Mouse (Mus musculus) adrenal gland, postnatal 4 days (tissue): ENCODE measurements around the gene Ano10. TPM values are rescaled to one million over a fixed set of nuclear protein-coding genes. Genes with fewer than 3 reads are reported as not detected.
"Not testable (repeated sequence)": the region's sequence is repeated elsewhere in the genome, so short reads cannot be mapped to it uniquely, and the experiment has no call there.

Source experiments
- DNase-seq, 2 experiments: peaks; one replicate each; pipeline ENCODE4 v3.0.0; 2021 to 2022; ENCODE audit warnings: low spot score in 2 of 2, mixed read lengths in 2 of 2
- long read RNA-seq, 2 experiments: library from polyadenylated mRNA; stranded (forward); transcript quantifications; one replicate each; pipeline ENCODE4 v2.0.0; 2021
- total RNA-seq, 2 experiments: library from RNA; stranded (reverse); gene quantifications; 2 replicates each; pipeline ENCODE4 v1.2.3; 2021

Gene Ano10
- 10 to 100 TPM; 60.3 to 65.8 TPM for total RNA-seq
- long read RNA-seq, experiment 1, transcript Ano10-201 (13 exons, 2,653 nt), result major isoform, 36 of 48 reads
- long read RNA-seq, experiment 1, partial matches to known transcripts, result 6 of 48 reads
- long read RNA-seq, experiment 1, other reads (novel, unspliced or antisense), result 6 of 48 reads
- long read RNA-seq, experiment 2, transcript Ano10-201 (13 exons, 2,653 nt), result major isoform, 45 of 60 reads
- long read RNA-seq, experiment 2, partial matches to known transcripts, result 9 of 60 reads
- long read RNA-seq, experiment 2, other reads (novel, unspliced or antisense), result 6 of 60 reads

DNA sequence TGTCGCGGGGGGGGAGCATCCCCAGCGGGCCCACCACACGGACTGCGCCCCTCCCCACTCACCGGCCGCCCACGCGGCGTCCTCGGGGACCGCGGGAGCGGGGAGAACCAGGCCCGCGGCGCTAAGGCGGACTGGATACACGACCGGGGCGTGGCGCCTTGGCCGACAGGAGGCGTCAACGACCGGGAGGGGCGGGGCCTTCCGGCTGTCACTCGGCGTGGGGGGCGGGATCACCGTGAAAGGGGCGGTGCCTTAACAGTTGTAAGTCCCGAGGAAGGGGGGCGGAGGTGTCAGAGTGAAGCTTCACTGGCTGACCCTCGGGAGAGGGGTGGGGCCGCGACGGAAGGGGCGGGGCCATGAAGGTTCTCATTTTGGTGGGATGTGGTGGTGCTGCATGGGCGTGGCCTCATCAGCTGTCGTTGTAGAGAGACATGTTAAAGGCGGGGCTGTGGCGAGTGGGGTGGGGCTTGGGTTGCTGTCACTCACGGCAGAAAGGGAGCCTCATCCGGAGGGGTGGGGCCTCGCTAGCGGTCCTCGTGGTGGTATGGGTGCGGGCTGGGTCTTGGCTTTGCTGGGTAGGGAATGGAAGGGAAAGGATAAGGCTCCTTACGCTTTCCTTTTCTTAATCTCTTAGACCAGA, at the start of gene Ano10:
Gene Ano10 (minus strand): TSS at position 182 of the 640 bp plus-strand sequence.
- DNase-seq, result peak; percentile 94 to 95

DNA sequence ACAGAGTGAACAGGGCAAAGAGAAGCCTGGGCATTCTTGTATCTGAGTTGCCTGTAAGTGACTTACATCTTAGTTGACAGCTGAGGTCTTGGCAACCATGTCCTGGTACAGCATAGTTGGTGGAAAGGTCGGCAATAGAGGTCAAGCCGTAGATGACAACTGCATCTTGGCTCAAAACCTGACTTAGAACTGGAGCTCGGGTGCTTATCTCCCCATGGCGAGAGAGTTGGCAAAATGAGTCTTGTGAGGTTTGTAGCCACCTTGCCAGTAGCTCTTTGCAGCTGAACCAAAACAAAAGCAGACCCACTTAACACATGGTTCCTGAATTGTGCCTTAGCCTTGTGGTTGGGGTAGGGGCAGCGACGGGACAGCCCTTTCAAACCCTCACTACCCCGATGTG, 49.2 kb upstream of the Ano10 start:
- no peak for DNase-seq

DNA sequence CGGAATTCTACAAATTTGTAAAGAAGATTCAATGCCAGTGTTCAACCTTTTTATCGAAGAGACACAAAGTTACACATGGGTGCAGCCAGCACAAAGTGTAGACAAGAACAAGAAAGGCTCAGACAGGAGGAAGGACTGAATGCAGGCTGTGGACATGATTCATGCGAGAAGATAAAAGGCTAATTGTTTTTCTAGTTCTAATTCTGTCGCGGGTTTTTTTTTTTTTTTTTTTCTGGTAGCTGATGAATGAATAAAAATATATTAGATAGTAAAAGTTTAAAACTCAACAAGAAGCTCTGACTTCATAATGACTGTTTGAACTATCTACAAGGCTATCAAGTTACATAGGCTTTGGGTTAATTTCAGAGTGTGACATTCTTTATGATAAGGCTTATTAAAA, 45.7 kb upstream of the Ano10 start:
- DNase-seq, result no peak

DNA sequence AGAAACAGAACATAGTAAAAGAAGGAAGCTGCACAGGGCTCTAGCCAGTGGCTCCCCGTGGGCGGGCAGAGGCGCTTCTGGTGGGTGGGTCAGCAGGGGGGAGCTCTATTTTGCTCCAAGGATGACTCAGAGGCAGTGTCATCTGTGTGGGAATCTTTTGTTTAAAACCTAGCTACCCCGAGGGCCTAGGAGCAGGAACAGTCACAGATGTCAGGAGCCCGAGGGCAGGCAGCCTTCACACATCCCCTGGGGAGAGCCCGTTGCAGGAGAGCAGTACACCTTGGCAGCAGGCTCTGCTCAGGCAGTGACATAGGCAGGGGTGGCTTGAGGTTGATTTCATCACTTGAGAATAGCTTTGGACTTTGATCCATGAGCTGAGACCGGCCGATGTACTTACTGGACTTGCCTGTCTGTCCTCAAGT, 43.3 kb upstream of the Ano10 start:
- no peak for DNase-seq

DNA sequence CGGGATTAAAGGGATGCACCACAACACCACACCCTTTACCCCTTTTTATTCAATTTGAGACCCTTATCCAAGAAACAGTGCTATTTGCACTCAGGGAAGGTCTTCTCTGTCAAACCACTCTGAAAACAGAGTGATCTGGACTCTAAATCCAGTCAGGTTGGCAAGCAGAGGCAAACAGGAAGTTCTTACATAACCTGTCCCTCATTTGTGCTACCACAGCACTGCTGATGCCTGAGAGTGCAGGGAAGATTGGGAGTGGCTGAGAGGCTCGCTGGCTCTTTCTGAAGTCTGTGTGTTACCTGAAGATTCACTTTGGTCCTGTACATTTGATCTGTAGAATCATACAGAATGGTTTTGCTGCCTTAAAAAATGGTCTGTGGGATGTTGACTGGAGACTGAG, 42.5 kb upstream of the Ano10 start:
- DNase-seq, result no peak

DNA sequence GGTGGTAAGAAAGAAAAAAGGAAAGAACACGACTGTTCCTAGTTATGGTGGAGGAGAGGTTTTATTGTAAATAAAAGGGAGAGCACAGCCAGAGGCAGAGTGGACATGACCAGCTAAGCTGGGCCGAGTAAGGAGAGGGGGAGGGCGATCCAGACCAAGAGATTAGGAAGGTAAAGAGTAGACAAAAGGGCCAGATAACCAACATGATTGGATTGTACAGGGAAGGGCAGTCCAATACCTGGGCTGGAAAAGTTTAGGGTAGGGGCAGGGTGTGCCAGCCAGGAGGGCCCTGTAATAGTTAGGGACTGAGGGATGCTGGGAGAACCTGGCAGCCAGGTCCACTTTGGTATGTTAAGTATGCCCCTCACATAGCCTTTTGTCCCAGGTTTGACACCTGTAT, 34.0 kb upstream of the Ano10 start:
- no peak for DNase-seq

DNA sequence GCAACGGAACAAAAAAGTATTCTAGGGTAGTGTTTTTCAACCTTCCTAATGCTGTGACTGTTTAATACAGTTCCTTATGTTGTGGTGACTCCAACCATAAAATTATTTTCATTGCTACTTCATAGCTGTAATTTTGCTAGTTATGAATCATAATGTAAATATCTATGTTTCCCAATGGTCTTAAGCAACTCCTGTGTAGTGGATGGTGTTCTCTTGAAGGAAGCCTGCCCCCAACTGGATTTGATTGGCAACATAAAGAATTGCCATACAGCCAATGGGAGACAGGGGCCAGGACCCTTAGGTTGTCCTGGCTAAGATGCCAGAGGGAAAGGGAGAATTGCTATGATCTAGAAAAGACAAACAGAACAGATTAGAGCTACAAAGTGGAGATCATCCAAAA, 31.8 kb upstream of the Ano10 start:
- DNase-seq, result no peak

DNA sequence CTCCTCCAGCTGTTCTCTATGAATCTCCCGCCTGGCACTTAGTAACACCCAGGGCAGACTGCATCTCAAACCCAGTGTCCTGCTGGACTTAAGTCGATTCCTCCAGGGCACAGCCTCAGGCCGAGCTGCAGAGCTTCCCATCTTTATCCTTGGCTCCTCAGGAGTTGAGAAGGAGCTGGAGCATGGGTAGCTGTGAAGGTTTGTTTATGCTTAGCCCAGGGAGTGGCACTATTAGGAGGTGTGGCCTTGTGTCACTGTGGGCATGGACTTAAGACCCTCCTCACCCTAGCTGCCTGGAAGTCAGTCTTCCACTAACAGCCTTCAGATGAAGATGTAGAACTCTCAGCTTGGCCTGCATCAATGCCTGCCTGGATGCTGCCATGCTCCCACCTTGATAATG, 28.1 kb upstream of the Ano10 start:
- DNase-seq, result no peak

DNA sequence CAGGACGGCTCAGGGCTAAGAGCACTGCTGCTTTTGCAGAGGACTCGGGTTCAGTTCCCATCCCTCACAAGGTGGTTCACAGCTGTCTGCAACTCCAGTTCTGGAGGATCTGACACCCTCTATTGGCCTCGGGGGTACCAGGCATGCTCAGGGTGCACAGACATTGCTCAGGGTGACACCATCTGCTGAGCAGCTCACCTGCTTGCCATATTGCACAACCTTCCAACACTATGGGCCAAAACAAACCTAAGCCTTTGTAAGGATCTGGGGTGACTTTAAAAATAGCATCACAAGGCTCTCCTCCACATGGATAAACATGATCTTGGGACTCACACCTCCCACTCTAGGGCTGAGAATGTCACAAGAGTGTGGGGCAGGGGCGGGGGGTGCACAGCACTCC, 26.4 kb upstream of the Ano10 start:
- DNase-seq, result no peak

DNA sequence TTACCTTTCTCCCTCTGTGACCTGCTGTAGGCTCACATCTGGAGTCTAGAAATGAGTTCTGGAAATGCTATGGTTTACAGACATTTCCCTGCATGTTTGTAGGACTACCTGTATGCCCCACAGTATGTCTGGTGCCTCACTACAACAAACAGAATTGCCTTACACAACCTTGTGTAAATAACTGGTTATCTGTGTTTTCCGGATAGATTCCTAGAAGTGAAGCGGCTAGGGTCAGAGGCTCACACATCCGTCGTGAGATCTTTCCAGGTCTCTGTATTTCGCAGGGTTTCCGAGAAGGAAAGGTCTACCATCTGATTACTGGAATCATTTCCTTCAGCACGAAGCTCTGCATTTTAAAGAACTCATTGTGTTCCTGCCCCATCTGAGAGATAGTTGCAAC, 22.3 kb upstream of the Ano10 start:
- DNase-seq, result no peak

DNA sequence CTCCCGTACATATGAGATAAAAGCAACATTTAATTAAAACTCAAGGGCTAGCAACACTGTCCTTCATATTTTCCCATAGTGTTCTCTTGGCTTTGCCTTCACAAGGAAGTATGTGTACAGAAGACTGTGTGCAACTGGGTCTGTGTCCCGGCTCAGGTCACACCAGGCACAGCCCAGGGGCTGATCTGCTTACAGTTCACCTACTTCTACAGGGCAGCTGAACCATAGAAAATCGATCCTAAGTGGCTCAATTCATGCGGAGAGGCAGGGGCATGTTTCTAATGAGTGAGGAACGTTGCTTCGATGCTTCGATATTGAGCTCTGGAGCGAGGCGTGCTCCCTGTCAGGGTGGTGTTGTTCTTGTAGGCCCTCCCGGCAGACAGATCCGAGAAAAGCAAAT, 21.3 kb upstream of the Ano10 start:
- DNase-seq, result no peak

DNA sequence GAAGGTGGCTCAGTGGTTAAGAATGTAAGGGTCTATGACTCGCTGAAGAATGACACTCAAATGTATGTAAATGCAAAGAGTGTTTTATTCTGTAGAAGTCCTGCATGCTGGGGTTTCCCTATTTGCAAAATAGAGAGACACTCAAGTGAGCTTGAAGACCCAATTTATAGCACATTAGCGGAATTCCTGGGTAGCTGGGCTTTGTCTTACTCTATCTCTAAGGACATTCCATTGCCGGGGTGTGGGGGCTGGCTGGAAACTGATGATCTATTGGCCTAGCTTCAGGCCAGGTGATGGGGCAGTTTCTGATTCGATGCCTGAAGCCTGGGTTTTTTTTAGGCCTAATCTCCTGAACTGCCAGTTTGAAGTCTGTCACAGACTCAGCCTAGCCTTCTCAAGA, 20.7 kb upstream of the Ano10 start:
- DNase-seq, result no peak

DNA sequence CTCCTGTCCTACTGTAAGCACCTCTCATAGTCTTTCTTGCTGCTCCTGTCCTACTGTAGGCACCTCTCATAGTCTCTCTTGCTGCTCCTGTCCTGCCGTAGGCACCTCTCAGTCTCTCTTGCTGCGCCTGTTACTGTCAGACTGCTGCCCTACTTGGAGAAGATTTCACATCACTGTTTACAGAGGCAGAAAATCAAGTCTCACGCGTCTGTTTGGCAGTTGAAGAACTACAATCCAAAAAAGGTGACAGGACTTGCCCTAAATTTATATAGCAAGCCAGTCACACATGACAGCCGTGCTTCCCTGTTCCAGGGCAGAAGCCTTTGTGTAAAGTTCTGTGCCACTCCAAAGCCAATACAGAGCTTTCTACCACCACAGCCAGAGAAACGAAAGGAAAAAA, 20.2 kb upstream of the Ano10 start:
- DNase-seq, result no peak

DNA sequence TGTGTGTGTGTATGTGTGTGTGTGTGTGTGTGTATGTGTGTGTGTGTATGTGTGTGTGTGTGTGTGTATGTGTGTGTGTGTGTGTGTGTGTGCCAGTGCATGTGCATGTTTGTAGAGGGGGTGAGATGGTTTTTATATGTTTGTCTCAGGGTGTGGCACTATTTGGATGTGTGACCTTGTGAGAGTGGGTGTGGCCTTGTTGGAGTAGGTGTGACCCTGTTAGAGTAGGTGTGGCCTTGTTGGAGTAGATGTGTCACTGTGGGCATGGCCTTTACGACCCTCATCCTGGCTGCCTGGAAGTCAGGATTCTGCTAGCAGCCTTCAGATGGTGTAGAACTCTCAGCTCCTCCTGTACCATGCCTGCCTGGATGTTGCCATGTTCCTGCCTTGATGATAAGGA, 18.9 kb upstream of the Ano10 start:
- not testable (repeated sequence) for DNase-seq

DNA sequence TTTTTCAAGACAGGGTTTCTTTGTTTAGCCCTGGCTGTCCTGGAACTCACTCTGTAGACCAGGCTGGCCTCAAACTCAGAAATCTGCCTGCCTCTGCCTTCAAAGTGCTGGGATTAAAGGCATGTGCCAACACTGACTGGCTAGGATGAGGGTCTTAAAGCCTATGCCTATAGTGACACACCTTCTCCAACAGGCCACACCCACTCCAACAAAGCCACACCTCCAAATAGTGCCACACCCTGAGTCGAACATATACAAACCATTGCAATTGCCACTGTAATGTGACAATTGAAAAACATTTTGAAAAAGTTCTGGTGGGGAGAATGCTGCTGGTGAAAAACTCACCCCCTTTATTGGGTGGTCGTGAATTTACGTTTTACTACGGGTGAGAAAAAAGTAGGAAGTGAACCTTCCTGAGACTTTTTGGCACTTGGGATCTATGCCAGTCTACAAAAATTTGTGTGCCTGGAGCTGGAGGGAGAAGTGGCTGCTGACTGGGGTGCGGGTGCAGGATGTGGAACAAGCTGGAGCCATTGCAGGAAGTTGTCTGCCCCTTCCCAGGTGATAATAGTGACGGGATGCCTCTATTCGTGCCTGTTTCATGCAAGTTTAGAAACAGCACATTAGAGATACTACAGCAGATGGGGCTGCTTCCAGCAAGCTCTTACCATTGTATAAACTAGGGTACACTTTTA, 18.2 kb upstream of the Ano10 start:
- DNase-seq, result no peak

DNA sequence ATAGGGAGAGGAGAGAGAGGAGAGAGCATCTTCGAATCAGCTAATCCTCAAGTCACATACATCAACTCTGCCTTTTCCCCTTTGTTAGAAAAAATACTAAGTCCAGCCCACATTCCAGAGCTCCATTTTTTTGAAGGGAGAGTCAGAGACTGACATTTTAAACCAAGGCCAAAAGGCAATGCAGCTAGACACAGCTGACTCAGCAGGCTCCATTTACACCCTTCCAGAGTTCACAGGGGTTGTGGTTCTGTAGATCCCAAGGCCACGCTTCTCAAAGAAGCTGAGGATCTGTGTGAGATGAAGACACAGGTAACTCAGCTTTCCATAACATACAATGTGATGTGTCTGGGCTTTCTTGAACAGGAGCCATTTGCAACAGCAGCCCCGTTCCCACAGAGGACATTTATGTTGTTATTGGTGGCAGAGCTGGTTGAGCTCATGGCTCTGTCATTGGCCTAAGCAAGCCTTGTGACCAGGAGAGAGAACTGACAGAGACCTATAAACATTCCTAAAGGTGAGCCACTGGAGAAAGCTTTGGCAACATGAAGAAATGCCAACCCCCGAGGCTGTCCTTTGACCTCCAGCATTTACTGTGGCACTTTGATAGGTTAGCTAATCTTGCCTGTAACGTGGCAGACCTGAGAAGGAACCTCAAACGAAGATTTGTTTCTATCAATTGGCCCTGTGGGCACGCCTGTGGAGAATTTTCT, 17.0 kb upstream of the Ano10 start:
- DNase-seq, result no peak

DNA sequence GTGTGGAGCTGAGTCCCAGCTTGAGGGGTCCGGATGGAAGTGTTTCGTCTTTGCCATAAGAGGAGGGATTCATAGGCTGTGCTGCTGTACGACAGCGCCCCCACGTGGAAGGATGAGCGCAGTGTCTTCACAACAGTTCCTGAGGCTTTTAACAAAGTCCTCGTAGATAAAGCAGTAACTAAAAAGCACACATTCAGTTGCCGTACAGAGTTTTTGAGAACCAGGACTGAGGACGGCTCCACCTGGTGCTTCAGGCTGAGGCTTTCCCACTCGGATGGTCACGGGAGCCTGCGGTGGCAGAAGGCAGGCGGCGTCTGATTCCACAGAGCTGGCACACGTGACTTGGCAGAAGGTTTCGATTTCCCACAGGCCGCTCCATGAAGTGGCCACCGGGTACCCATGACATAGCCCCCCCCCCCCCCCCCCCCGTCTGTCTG, 16.4 kb upstream of the Ano10 start:
- peak; percentile 59 to 74 for DNase-seq

DNA sequence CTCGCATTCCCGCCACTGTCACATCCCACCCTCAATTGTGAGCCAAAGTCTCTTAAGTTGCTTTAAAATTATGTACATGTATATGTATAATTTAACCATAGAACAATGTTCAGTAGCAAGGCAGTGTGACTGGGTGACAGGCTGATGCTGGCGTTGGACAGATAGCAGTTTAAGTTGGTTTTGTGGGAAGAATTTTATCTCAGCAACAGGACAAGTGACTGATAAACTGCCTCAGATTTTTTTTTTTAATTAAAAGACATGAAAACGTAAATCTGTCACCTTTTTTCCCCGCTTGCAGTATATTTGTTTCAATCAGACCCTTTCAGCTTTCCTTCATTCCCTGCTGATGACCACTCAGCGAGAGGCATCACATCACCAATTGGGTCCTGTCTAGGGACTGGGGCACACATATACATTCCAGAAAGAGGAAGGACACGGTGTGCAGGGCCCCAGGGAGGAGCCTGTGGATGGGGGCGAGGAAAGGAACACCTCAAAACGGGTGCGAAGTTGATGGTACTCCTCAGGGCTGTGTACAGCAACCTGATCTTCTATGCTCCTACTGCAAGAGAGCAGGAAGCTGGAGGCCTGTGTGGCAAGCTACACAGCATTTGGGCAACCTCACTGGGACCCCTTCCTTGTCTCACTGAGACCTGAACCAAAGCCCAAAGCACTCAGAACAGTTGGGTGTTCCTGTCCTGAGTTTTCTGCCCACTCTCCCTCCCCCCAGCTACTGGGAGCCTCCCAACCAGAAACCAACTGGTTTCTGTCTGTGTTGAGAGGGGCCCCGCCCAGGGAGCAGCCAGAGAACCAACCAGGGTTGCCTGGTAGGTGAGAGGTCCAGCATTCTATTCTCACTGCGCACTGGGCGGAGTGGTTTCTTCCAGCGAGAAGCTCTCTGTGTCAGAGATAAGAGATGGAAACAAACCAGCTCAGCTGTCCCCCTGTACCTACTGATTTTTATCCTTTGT, 15.1 kb upstream of the Ano10 start:
- DNase-seq, result no peak

DNA sequence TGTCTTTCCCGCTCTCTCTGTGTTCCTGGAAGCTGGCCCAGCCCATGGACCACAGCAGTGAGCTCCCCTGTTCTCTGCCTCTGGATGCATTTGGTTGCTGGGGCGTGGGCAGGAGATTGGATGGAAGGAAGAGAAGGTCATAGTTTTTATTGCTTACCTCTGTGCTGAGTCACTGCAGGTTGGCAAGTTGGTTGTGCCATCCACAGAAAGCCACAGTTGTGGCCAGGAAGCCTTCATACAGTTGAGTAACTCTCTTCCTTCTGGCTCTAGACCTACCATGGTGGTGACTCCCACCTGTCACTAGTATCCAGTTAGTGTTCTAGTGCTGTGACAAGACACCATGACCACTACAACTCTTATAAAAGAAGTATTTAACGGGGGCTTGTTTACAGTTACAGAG, 11.1 kb upstream of the Ano10 start:
- DNase-seq, result no peak

DNA sequence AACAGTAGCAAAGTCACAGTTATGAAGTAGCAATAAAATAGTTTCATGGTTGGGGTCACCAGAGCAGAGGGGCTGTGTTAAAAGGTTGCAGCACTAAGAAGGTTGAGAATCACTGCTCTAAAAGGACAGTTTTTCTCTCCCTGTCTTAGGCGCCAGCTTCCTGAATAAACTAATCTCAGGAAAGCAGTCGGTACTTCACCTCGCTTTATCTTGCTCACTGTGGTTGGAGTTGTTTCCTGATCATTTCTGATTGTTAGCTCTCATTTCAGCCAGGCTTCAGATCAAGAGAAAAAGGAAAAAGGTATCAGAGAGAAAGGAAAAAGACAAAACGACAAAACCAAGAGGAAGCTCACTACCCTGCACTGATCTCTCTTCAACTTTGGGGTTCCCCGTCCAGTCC, 1.9 kb upstream of the Ano10 start:
- DNase-seq, result no peak

DNA sequence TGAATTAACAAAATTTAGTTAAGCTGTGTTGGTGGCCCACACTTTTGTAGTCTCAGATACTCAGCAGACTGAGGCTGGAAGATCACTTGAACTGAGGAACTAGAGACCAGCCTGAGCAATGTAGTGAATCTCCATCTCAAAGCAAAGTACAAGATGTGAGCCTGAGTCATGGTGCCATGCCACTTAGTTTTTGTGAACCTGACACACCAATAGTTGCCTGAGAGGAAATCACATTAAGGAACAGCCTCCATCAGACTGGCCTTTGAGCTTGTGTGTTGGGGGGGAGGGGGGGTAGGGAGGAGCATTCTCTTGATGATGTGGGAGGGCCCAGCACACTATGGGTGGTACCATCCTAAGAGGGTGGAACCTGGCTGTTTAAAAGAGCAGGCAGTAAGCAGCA, 1.2 kb upstream of the Ano10 start:
- no peak for DNase-seq
